Mouse (Mus musculus) neural tube, embryonic 12.5 days (tissue): ENCODE measurements around the gene Stk38. TPM values are rescaled to one million over a fixed set of nuclear protein-coding genes. Genes with fewer than 3 reads are reported as not detected.
"Not testable (repeated sequence)": the region's sequence is repeated elsewhere in the genome, so short reads cannot be mapped to it uniquely, and the experiment has no call there.

ENCODE experiments used
- ATAC-seq: fragments of 200-750 bp; cut with Nextera tagmentation; 2 replicates; pipeline ENCODE4 v1.8.0; 2017; ENCODE audit warnings: low read depth, mild to moderate bottlenecking, moderate TSS enrichment, moderate library complexity; ENCODE audit not compliant: low FRiP score
- H3K27ac ChIP-seq: fragments of 300-500 bp; sonication (generic); 2 replicates; pipeline ENCODE4 v1.5.1; 2016
- H3K27me3 ChIP-seq: fragments of 300-500 bp; sonication (generic); replicated peaks from 2 replicates; pipeline ENCODE4 v1.6.1; 2016; ENCODE audit warnings: mild to moderate bottlenecking
- H3K36me3 ChIP-seq: fragments of 300-500 bp; sonication (generic); 2 replicates; pipeline ENCODE4 v1.6.1; 2016; ENCODE audit warnings: mild to moderate bottlenecking
- H3K4me1 ChIP-seq: fragments of 300-500 bp; sonication (generic); 2 replicates; pipeline ENCODE4 v1.6.1; 2016
- H3K4me2 ChIP-seq: fragments of 300-500 bp; sonication (generic); replicated peaks from 2 replicates; pipeline ENCODE4 v1.6.1; 2016; ENCODE audit warnings: mild to moderate bottlenecking
- H3K4me3 ChIP-seq: fragments of 300-500 bp; sonication (generic); 2 replicates; pipeline ENCODE4 v1.5.1; 2016
- H3K9ac ChIP-seq: fragments of 300-500 bp; sonication (generic); 2 replicates; pipeline ENCODE4 v1.6.1; 2016; ENCODE audit warnings: mild to moderate bottlenecking
- H3K9me3 ChIP-seq: fragments of 300-500 bp; sonication (generic); 2 replicates; pipeline ENCODE4 v1.6.1; 2016; ENCODE audit warnings: mild to moderate bottlenecking
- WGBS: fragments of 180-500 bp; shearing (Covaris S2); methylation state at CpG from one replicate; pipeline ENCODE4 v1.1.7; 2016; 5-methylcytosine and 5-hydroxymethylcytosine counted together
- polyA plus RNA-seq: library from polyadenylated mRNA; unstranded; fragments of >200 nt; fragmentation: Nextera tagmentation; extraction: Ambion mirVana; gene quantifications from 2 replicates; pipeline ENCODE4 v1.2.1, GENCODE M21; 2016

Stk38 gene
- polyA plus RNA-seq, 1 experiment from 2014 or later = 157 TPM

DNA sequence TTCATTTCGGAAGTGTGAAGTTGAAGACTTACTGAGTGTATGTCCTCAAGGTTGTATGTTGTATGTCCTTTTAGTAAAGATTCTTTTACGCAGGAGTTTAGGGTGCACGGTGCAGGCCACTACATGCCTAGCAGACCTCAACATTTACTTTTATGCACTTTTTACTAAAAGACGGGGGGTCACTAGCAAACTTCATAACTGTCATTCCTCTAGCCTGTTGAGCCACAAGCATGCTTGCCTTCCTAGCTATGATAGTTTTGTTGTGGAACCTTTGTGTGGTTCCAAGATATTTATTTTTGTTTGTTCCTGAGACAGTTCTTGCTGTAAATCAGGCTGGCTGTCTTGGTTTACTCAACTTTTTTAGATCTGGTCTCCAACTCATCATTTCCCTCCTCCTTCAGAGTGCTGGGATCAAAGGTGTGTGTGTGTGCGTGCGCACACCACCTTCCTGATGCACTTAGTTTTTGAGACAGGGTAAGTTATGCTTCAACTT lies 25.8 kb upstream of the Stk38 start:
- peak overlapping the region; percentile 97 for H3K9ac ChIP-seq
- peaks cover 26% of the 10 kb centered on the region for H3K36me3 ChIP-seq
- H3K9me3 ChIP-seq = no peaks in the 10 kb centered on the region
- no peaks in the 10 kb centered on the region for H3K27me3 ChIP-seq
- peak overlapping the region; percentile 74 for H3K4me2 ChIP-seq
- 1% methylated on average over 6 of the region's 6 CpGs for WGBS
- peak overlapping the region; percentile 66 for H3K4me3 ChIP-seq
- ATAC-seq = no peak
- no peak overlapping the region for H3K27ac ChIP-seq
- peaks cover 35% of the 10 kb centered on the region for H3K4me1 ChIP-seq

DNA sequence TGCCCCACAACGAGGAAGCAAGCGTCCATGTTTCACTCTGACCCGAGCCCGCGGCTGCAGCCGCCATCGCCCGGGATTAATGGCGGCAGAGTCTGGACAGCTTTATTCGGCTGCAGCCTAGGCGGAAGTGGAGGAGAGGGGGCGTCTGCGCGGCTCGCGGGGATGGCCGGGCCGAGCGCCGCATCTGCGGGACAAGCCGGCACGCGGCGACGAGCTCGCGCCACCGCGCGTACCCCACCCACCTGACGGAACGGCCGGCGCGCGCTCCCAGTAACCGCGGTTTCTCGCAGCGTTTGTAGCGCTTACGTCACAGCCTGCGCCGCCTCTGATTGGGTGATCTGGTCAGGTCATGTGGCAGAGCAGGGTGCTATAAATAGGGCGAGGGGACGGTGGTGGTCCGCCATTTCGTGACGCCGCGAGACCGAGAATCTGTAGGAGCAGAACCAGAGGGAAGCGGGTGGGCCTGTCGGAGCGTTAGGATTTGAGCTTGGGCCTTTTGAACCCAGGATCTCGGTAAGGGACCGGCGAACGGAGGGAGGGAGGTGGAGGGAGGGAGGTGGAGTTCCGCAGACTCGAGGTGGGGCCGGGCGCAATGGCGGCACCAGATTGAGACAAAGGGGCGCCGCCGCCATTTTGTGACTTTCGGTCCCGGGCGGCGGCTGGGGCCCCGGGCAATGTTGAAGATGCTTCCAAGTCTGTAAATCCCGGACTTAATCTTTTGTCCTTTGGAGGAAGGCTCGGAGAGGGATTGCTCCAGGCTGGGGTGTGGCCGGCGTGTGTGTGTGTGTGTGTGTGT lies 24.7 kb upstream of the Stk38 start, which contains the start of gene Srsf3:
Srsf3 (plus strand) TSS at position 355 of the 796 bp plus-strand sequence.
- Histone ChIP-seq H3K9ac (peak within 1 kb of the TSS; percentile 97), H3K4me2 (peak within 1 kb of the TSS; percentile 74), H3K27ac (peak within 1 kb of the TSS; percentile 93), H3K9me3 (no peaks in the 10 kb centered on the region), H3K4me1 (peaks cover 31% of the 10 kb centered on the region), H3K36me3 (peaks cover 16% of the 10 kb centered on the region), H3K27me3 (no peaks in the 10 kb centered on the region), H3K4me3 (peak within 1 kb of the TSS; percentile 66)
- under 1% methylated on average over 77 of the region's 77 CpGs for WGBS
- peak; percentile 99 for ATAC-seq

DNA sequence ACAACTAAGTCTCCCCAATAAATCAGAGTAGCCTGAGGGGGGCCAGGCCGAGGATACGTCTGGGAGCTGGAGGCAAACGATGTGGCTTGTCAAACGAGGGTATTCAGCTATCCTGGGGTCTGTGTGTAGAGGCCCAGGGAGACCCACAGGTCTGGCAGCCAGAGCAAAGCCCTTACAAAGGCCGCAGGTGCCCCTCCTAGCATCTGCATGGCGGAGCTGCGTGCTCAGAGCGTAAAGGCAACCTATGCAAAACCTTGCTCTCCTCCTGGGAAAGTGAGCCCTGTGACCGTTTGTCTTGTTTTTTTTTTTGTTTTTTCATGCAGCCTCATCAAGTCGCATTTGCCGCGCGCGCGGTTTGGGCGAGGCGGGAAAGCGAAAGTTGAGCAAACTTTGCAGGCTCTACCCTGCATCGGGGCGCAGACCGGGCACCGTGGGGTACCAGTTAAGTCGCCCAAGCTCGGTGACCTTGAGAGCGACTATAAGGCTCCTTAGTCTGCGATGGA lies 24.0 kb upstream of the Stk38 start:
- WGBS = under 1% methylated on average over 26 of the region's 26 CpGs
- Histone ChIP-seq H3K4me3 (peak overlapping the region; percentile 66), H3K4me1 (peaks cover 26% of the 10 kb centered on the region), H3K9ac (peak overlapping the region; percentile 97), H3K36me3 (peaks cover 9% of the 10 kb centered on the region), H3K4me2 (peak overlapping the region; percentile 67), H3K9me3 (no peaks in the 10 kb centered on the region), H3K27me3 (no peaks in the 10 kb centered on the region), H3K27ac (peak overlapping the region; percentile 88)
- no peak; the same call in 1 of the 2 replicates for ATAC-seq

DNA sequence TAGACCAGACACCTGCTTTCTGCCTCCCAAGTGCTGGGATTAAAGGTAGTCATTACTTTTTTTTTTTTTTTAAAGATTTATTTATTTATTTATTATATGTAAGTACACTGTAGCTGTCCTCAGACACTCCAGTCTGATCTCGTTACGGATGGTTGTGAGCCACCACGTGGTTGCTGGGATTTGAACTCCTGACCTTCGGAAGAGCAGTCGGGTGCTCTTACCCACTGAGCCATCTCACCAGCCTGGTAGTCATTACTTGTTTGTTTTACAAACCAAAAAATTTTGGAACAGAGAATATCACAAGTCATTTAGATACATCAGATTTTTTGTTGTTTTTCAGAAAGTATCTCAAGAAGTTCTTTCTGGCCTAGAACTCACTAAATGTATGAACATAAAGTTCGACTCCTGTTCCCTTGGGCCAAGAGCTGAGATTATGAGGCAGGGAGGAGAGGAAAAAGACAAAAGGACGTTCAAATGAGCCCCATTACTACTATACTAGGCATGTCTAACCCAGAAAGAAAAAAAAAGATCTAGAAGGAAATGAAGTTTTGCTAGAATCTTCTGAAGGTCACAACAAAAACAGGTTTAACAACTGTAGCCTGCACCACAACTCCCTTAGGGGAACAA lies 23.4 kb upstream of the Stk38 start:
- not testable (repeated sequence) for H3K9me3 ChIP-seq, H3K27me3 ChIP-seq, ATAC-seq, H3K36me3 ChIP-seq
- Histone ChIP-seq H3K27ac (peak overlapping the region; percentile 88; the same call in 1 of the 2 replicates), H3K4me2 (peak overlapping the region; percentile 67), H3K4me1 (peaks cover 20% of the 10 kb centered on the region), H3K4me3 (peak overlapping the region; percentile 66; the same call in 1 of the 2 replicates), H3K9ac (peak overlapping the region; percentile 97)
- WGBS = 42% methylated on average over 7 of the region's 7 CpGs

DNA sequence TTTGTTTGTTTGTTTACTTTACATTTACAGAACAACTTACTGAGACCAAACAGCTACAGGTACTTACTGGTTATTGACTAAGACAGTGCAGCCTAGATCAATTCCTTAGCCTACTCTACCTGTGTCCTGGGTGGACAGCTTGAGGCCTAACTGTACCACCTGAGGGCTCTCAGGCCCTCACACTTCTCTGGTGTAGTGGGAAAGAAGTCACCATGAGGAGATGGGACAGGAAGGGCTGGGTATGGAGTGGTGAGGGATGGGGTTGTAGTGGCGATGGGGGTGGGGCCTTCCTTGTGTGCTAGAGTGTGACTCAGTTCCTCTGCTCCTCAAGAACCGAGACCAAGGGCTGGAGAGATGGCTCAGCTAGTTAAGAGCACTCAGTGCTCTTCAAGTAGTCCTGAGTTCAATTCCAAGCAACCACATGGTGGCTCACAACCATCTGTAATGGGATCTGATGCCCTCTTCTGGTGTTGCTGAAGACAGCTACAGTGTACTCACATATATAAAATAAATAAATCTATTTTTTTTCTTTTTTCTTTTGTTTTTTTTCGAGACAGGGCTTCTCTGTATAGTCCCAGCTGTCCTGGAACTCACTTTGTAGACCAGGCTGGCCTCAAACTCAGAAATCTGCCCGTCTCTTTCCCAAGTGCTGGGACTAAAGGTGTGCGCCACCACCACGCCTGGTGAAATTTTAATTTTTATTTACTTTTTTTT lies 22.7 kb upstream of the Stk38 start:
- Histone ChIP-seq H3K27ac (no peak overlapping the region), H3K4me2 (no peak overlapping the region), H3K9ac (no peak overlapping the region), H3K4me1 (peaks cover 15% of the 10 kb centered on the region), H3K4me3 (no peak overlapping the region), H3K27me3 (no peaks in the 10 kb centered on the region), H3K9me3 (no peaks in the 10 kb centered on the region), H3K36me3 (no peaks in the 10 kb centered on the region)
- 91% methylated on average over 6 of the region's 6 CpGs for WGBS
- ATAC-seq = no peak

DNA sequence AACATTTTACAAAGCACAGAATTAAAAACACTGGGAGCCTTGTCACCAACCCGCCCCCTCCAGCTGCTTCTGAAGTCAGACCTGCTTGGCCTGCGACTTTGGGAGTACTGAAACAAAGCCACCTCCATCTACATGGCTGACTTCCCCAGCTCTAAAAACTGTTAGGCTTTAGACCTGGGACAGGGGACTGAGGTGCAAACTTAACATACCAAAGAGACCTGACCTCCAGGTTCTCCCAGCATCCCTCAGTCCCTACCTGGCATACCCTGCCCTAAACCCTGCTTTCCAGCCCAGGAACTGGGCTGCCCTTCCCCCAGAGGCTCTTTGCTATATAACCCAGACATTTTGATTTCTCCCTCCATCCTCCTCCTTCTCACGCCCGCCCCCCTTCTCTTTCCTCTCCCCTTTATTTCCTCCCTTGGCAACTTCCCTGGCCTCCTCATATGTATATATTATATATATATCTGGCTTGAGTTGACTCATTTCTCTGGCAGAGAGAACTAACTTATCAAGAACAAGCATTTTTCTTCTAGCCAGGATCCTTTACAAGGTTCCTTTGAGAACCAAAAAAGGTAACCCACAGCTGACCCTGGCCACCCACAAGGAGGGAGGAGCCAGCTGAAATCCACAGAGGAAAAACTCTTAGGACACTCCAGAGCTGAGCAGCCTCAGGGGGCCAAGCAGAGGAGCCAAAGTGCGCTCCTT lies 19.0 kb upstream of the Stk38 start:
- Histone ChIP-seq H3K4me2 (no peak overlapping the region), H3K9me3 (no peaks in the 10 kb centered on the region), H3K27ac (no peak overlapping the region), H3K4me3 (no peak overlapping the region), H3K4me1 (peaks cover 12% of the 10 kb centered on the region; the same call in 1 of the 2 replicates), H3K9ac (no peak overlapping the region), H3K27me3 (no peaks in the 10 kb centered on the region; the same call in 1 of the 2 replicates), H3K36me3 (no peaks in the 10 kb centered on the region)
- no peak for ATAC-seq
- 37% methylated on average over 5 of the region's 5 CpGs for WGBS

DNA sequence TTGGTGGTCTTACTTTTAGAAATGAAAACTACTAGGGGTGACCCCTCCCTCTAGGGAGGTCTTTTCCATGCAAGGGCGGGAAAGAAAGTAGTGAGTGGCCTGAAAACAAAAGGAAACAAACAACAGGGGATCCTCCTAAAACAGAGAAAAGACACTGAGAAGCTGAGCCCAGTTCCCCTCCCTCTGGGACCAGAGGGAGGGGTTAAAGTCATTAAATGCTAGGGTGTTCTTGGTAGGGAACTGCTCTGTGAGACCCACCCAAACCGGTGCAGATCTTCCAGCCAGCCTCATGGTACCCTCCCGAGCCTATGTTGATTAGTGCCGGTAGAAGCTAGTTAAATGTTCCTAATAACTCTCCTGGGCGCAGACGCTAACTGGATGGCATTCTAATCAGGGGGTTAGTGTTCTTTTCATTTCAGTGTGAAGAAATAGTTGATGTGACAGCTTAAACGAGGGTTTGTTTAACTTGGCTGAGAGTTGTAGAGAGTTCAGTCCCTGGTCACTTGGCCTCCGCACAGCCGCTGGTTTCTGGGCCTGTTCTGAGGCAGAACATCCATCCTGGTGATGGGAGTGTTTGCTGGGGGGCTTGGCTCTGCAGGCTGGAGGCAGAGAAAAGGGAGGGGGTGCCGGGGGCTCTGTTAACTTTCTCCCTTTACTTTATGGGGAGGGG lies 17.2 kb upstream of the Stk38 start:
- Histone ChIP-seq H3K36me3 (no peaks in the 10 kb centered on the region), H3K27ac (no peak overlapping the region), H3K4me1 (0 out of 2 replicates have a peak, but pooled peaks cover 6% of the 10 kb centered on the region), H3K9me3 (no peaks in the 10 kb centered on the region), H3K9ac (no peak overlapping the region), H3K4me3 (no peak overlapping the region), H3K4me2 (no peak overlapping the region), H3K27me3 (no peaks in the 10 kb centered on the region; the same call in 1 of the 2 replicates)
- WGBS = 13% methylated on average over 10 of the region's 10 CpGs
- ATAC-seq = no peak

DNA sequence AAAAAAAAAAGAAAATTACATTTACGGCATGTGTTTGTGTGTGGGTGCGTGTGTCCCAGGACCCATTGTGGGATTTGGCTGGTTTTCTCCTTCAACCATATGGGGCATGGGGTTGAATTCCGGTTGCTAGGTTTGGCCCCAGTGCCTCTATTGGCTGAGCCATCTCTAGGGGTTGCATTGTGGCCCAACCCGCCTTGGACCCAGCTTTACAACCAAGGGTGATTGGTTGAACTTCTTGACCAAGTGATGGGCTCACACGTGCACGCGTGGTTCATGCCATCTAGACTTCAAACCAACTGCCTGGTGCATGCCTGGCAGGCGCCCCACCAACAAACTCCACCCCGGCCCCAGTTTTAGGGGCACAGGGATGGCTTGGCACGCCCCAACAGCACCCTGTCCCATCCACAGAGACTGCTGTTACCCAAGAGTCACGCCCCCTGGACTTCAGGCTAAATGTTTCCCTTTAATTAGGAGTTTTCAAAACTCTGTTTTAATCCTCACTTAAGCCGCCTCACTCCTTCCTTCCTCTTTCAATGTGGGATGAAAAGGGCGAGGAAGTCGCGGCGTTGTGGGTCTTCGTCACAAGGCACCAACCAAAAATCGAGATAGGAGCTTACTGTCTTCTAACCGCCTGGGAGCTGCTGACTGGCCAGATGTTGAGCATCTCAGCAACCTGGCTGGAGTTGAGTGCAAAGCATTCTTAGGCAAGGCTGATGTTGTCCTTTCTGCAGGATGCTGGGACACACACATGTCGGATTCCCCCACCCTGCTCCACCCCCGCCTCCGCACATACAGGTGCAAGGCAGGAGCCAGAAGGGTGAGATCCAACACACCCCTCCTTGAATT lies 16.5 kb upstream of the Stk38 start:
- no peak for ATAC-seq
- Histone ChIP-seq H3K9ac (no peak overlapping the region), H3K27me3 (no peaks in the 10 kb centered on the region; the same call in 1 of the 2 replicates), H3K27ac (no peak overlapping the region), H3K4me2 (no peak overlapping the region), H3K4me1 (0 out of 2 replicates have a peak, but pooled peaks cover 6% of the 10 kb centered on the region), H3K9me3 (no peaks in the 10 kb centered on the region), H3K4me3 (no peak overlapping the region), H3K36me3 (no peaks in the 10 kb centered on the region)
- WGBS = 57% methylated on average over 22 of the region's 22 CpGs

DNA sequence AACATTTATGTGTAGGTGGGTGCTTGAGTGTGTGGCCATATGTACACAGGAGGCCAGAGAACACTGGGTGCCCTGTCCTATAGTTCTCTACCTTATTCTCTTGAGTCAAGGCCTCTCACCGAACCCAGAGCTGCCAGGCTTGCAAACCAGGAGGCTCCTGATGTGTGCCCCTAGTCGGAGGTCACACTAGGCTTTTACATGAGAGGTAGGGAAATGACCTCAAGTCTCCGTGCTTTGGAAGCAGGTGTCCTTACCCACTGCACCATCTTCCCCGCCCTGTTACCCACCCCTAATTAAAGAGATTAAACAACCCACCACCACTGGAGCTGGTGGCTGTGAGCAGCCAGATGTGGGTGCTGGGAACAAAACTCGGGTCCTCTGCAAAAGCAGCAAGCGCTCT lies 15.6 kb upstream of the Stk38 start:
- no peak overlapping the region for H3K9ac ChIP-seq
- H3K36me3 ChIP-seq = no peaks in the 10 kb centered on the region
- no peak overlapping the region for H3K4me2 ChIP-seq
- no peak for ATAC-seq
- H3K9me3 ChIP-seq = no peaks in the 10 kb centered on the region
- H3K27me3 ChIP-seq = no peaks in the 10 kb centered on the region; the same call in 1 of the 2 replicates
- no peak overlapping the region for H3K27ac ChIP-seq
- no peak overlapping the region for H3K4me3 ChIP-seq
- WGBS = 88% methylated on average over 6 of the region's 6 CpGs
- 0 out of 2 replicates have a peak, but pooled peaks cover 6% of the 10 kb centered on the region for H3K4me1 ChIP-seq

DNA sequence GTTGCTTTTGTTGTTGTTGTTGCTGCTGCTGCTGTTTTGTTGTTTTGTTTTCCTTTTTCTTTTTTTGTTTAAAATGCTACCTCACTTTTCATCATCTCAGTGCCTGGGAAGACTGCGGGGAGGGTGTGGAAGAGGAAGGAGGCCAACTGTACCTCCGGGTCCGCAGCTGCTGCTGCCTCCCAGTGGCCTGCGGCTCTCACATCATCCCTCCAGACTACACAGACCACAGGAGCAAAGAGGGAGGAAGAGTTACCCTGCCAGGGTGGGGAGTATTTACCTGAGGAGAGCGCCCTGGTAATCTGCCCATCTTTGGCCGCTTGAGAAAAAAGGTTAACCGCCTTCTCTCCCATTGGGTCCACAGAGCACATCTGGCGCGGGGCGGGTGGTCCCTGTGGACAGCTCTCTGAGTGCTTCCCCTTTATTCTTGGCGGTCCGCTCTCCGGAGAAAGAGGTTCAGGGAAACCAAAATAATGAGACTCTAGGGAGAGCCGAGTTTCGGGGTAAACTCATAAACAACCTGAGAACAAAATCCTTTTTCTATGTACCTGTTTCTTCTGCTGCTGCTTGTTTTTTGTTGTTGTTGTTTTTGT lies 14.5 kb upstream of the Stk38 start:
- H3K36me3 ChIP-seq = no peaks in the 10 kb centered on the region
- H3K9me3 ChIP-seq = no peaks in the 10 kb centered on the region
- no peaks in the 10 kb centered on the region; the same call in 1 of the 2 replicates for H3K27me3 ChIP-seq
- peak overlapping the region; percentile 25 for H3K4me2 ChIP-seq
- ATAC-seq = no peak
- H3K9ac ChIP-seq = no peak overlapping the region
- 27% methylated on average over 15 of the region's 15 CpGs for WGBS
- H3K27ac ChIP-seq = no peak overlapping the region
- no peak overlapping the region for H3K4me3 ChIP-seq
- 0 out of 2 replicates have a peak, but pooled peaks cover 6% of the 10 kb centered on the region for H3K4me1 ChIP-seq
